Comparison of ENCODE assay signal across 31 mouse cellular contexts in genomic region chr10:70741909-70742308, GRCm38 (mm10).
"Had no signal": no experiment of that assay in that cellular context is flagged by ENCODE, and none has a peak within 500 bp of the region (broad histone marks: within the 10 kb centered on the region; RNA-seq: fewer than 3 reads in every experiment).

No protein-coding gene starts in this region.

- H3K9ac ChIP-seq: limb, embryonic 12.5 days; limb, embryonic 13.5 days; limb, embryonic 15.5 days; liver, embryonic 12.5 days; liver, embryonic 13.5 days; liver, embryonic 14.5 days; liver, embryonic 15.5 days; liver, postnatal 0 days; lung, embryonic 14.5 days; lung, embryonic 15.5 days; midbrain, embryonic 12.5 days; midbrain, embryonic 13.5 days; neural tube, embryonic 12.5 days; neural tube, embryonic 13.5 days had no signal

- H3K27ac ChIP-seq: limb, embryonic 10.5 days; limb, embryonic 12.5 days; limb, embryonic 13.5 days; limb, embryonic 15.5 days; liver, embryonic 12.5 days; liver, embryonic 13.5 days; liver, embryonic 14.5 days; liver, embryonic 15.5 days; lung, embryonic 15.5 days; macrophage; midbrain, embryonic 10.5 days; midbrain, embryonic 12.5 days; midbrain, embryonic 13.5 days; neural tube, embryonic 12.5 days; neural tube, embryonic 13.5 days had no signal

- H3K9me3 ChIP-seq: limb, embryonic 10.5 days; limb, embryonic 12.5 days; limb, embryonic 13.5 days; limb, embryonic 15.5 days; liver, embryonic 15.5 days; lung, embryonic 15.5 days; midbrain, embryonic 10.5 days; midbrain, embryonic 12.5 days; midbrain, embryonic 13.5 days; neural tube, embryonic 12.5 days; neural tube, embryonic 13.5 days had no signal

- ATAC-seq: liver, embryonic 12.5 days; liver, postnatal 0 days; lung, postnatal 0 days; midbrain, embryonic 13.5 days; midbrain, embryonic 16.5 days had no signal

- H3K4me2 ChIP-seq: limb, embryonic 12.5 days; limb, embryonic 13.5 days; limb, embryonic 15.5 days; liver, embryonic 11.5 days; liver, embryonic 12.5 days; liver, embryonic 13.5 days; liver, embryonic 15.5 days; lung, embryonic 14.5 days; lung, embryonic 15.5 days; midbrain, embryonic 12.5 days; midbrain, embryonic 13.5 days; neural tube, embryonic 12.5 days; neural tube, embryonic 13.5 days had no signal

- H3K4me3 ChIP-seq: limb, embryonic 10.5 days; limb, embryonic 12.5 days; limb, embryonic 13.5 days; limb, embryonic 15.5 days; liver, embryonic 12.5 days; liver, embryonic 13.5 days; liver, embryonic 15.5 days; lung, embryonic 15.5 days; megakaryocyte, embryonic 14.5 days; midbrain, embryonic 10.5 days; midbrain, embryonic 12.5 days; midbrain, embryonic 13.5 days; myocyte; neural tube, embryonic 12.5 days; neural tube, embryonic 13.5 days had no signal

- H3K4me1 ChIP-seq: limb, embryonic 10.5 days; limb, embryonic 12.5 days; limb, embryonic 13.5 days; limb, embryonic 15.5 days; liver, embryonic 12.5 days; liver, embryonic 13.5 days; liver, embryonic 15.5 days; lung, embryonic 15.5 days; megakaryocyte, embryonic 14.5 days; midbrain, embryonic 10.5 days; midbrain, embryonic 12.5 days; midbrain, embryonic 13.5 days; neural tube, embryonic 12.5 days; neural tube, embryonic 13.5 days had no signal

- DNase-seq: left cerebral cortex, postnatal 4 days; liver; liver, embryonic 13.5 days; liver, postnatal 0 days; lung, adult 18-20 months; lung, adult 2 months; lung, embryonic 14.5 days; lung, postnatal 10 days; lung, postnatal 14 days; lung, postnatal 36 days; lung, postnatal 4 days; midbrain, embryonic 14.5 days had no signal

- H3K36me3 ChIP-seq: limb, embryonic 10.5 days; limb, embryonic 12.5 days; limb, embryonic 13.5 days; limb, embryonic 15.5 days; liver, embryonic 12.5 days; liver, embryonic 13.5 days; liver, embryonic 15.5 days; lung, embryonic 15.5 days; midbrain, embryonic 10.5 days; midbrain, embryonic 12.5 days; midbrain, embryonic 13.5 days; neural tube, embryonic 12.5 days; neural tube, embryonic 13.5 days had no signal

- H3K27me3 ChIP-seq: limb, embryonic 12.5 days; limb, embryonic 13.5 days; limb, embryonic 15.5 days; liver, embryonic 12.5 days; liver, embryonic 13.5 days; liver, embryonic 15.5 days; lung, embryonic 15.5 days; megakaryocyte, embryonic 14.5 days; midbrain, embryonic 12.5 days; midbrain, embryonic 13.5 days; neural tube, embryonic 12.5 days; neural tube, embryonic 13.5 days had no signal
